Mouse (Mus musculus) hindbrain, embryonic 10.5 days (tissue): ENCODE data around the gene Lime1. TPM values are rescaled to one million over a fixed set of nuclear protein-coding genes. Genes with fewer than 3 reads are reported as not detected.

ENCODE experiments used
- DNase-seq: peaks from one replicate; pipeline ENCODE4 v3.0.0-alpha.2; 2017; ENCODE audit warnings: low spot score
- H3K27ac ChIP-seq: fragments of 300-500 bp; sonication (generic); 2 replicates; pipeline ENCODE4 v1.5.1; 2016; ENCODE audit warnings: mild to moderate bottlenecking, moderate library complexity
- H3K27me3 ChIP-seq: fragments of 300-500 bp; sonication (generic); 2 replicates; pipeline ENCODE4 v1.6.1; 2016; ENCODE audit warnings: mild to moderate bottlenecking; ENCODE audit not compliant: poor library complexity, insufficient read depth, severe bottlenecking
- H3K36me3 ChIP-seq: fragments of 300-500 bp; sonication (generic); 2 replicates; pipeline ENCODE4 v1.6.1; 2016; ENCODE audit warnings: mild to moderate bottlenecking, moderate library complexity
- H3K4me1 ChIP-seq: fragments of 300-500 bp; sonication (generic); replicated peaks from 2 replicates; pipeline ENCODE4 v1.6.1; 2016; ENCODE audit warnings: mild to moderate bottlenecking
- H3K4me3 ChIP-seq: fragments of 300-500 bp; sonication (generic); 2 replicates; pipeline ENCODE4 v1.5.1; 2016; ENCODE audit warnings: mild to moderate bottlenecking, moderate library complexity
- H3K9me3 ChIP-seq: fragments of 300-500 bp; sonication (generic); 2 replicates; pipeline ENCODE4 v1.6.1; 2016; ENCODE audit warnings: mild to moderate bottlenecking, moderate library complexity
- WGBS: fragments of 180-500 bp; shearing (Covaris S2); methylation state at CpG from one replicate; pipeline ENCODE4 v1.1.7; 2016; 5-methylcytosine and 5-hydroxymethylcytosine counted together
- polyA plus RNA-seq: library from polyadenylated mRNA; unstranded; fragments of >200 nt; fragmentation: Nextera tagmentation; extraction: Ambion mirVana; gene quantifications from 2 replicates; pipeline ENCODE4 v1.2.1, GENCODE M21; 2016

Lime1 gene
- polyA plus RNA-seq, 1 experiment from 2014 or later: 29.7 TPM

DNA sequence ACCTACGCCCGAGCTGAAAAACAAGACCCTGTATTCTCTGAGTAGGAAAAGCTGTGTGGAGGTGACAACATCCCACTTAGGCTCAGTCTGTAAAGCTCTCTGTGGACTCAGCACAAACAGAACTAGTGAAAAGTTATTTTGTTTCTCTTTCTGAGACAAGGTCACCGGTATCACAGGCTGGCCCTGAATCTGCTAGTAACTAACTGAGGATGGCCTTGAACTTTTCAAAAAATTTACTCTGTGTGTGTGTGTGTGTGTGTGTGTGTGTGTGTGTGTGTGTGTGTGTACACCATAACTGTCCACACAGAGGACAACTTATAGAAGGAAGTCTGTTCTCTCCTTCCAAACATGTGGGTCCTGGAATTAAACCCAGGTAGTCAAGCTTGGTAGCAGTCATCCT lies 14.2 kb downstream of the Lime1 start:
- no peaks in the 10 kb centered on the region for H3K27me3 ChIP-seq
- H3K9me3 ChIP-seq: no peaks in the 10 kb centered on the region
- peaks cover 54% of the 10 kb centered on the region for H3K36me3 ChIP-seq
- 96% methylated on average over 3 of the region's 3 CpGs for WGBS
- H3K27ac ChIP-seq: no peak overlapping the region
- no peak for DNase-seq
- H3K4me1 ChIP-seq: 0 out of 2 replicates have a peak, but pooled peaks cover 4% of the 10 kb centered on the region
- no peak overlapping the region for H3K4me3 ChIP-seq

DNA sequence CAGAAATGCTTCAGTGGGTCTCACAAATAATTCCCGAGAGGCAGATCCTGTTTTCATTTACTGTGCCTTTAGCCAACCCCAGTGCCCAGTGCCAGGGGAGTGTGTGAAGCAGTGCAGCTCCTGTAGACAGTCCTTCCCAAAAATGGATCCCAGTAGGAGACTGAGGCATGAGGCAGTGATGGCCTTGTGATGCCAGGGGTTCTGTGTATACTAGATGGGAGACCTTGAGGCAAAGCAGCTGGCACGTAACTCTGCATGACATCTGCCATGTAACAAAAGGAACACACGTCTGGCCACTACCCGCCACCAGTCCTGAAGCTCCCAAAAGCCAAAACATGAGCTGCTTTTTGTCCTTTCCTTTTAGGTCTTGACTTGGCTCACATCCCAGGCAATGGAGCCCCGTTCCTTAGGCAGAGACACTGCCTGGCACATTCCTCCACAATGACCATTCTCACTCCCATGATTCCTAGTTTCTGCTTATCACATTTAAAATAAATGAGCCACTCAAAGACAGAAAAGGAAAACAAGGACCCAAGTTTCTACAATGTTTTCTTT lies 17.4 kb downstream of the Lime1 start:
- Histone ChIP-seq H3K4me1 (peaks cover 9% of the 10 kb centered on the region), H3K9me3 (no peaks in the 10 kb centered on the region), H3K27me3 (no peaks in the 10 kb centered on the region), H3K36me3 (peaks cover 25% of the 10 kb centered on the region), H3K4me3 (no peak overlapping the region), H3K27ac (no peak overlapping the region)
- DNase-seq: no peak
- 86% methylated on average over 5 of the region's 5 CpGs for WGBS

DNA sequence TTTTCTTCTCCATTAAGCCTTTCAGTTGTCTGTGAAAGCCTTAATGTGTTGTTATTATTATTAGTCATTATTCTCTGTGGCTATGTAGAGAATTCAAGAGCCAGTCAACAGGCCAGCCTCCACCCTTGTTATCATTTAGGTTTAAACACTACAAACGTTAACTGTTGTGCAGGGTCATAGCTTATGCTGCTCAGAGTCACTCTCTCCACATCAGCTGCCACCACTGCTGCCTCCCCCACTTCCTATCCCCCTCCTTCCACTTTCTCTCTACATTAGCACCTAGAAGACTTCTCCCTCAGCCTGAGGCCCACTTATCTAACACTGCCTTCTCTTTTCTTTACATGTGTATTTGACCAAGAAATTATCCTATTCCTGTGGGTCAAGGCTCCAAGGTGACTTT lies 21.6 kb downstream of the Lime1 start:
- Histone ChIP-seq H3K27me3 (no peaks in the 10 kb centered on the region), H3K4me3 (no peak overlapping the region), H3K9me3 (no peaks in the 10 kb centered on the region), H3K27ac (no peak overlapping the region), H3K4me1 (peaks cover 9% of the 10 kb centered on the region), H3K36me3 (peaks cover 20% of the 10 kb centered on the region; the same call in 1 of the 2 replicates)
- no peak for DNase-seq
- WGBS: 27% methylated on average over 1 of the region's 1 CpGs

DNA sequence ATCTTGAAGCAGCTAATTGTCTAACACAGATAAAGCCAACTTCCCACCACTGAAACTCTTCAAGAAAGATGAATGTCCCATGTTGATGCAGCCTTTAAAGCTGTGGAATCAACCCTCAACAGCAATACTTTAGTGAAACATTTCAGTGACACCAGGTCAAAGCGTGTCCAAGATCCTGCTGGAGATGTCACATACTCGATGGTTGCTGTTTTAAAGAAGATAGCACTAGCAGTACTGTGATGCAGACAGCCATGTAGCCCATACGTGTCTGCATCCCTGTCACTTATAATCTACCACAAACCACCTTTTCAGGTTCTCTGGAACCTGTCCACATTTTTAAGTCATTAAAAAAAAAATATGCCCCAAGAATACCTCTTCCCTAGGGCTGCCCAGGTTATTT lies 23.8 kb downstream of the Lime1 start:
- no peak for DNase-seq
- H3K27me3 ChIP-seq: no peaks in the 10 kb centered on the region
- peaks cover 9% of the 10 kb centered on the region for H3K4me1 ChIP-seq
- H3K9me3 ChIP-seq: no peaks in the 10 kb centered on the region
- 91% methylated on average over 3 of the region's 3 CpGs for WGBS
- H3K36me3 ChIP-seq: peaks cover 20% of the 10 kb centered on the region; the same call in 1 of the 2 replicates
- no peak overlapping the region for H3K4me3 ChIP-seq
- H3K27ac ChIP-seq: no peak overlapping the region

DNA sequence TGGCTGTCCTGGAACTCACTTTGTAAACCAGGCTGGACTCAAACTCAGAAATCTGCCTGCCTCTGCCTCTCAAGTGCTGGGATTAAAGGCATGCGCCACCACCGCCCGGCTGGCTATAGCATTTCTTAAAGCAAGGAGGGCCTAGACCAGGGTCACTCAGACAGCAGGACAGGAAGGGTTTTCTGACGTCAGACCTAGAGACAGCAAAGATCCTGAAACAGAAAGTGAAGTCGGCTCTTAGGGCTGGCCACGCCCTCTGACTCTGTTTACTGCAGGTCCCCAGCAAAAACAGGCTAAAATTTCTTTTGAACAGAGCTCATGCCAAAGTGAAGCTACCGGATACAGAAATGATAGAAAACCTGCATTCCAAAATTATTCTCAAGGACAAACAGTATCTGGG lies 29.8 kb downstream of the Lime1 start:
- WGBS: 86% methylated on average over 7 of the region's 7 CpGs
- peaks cover 20% of the 10 kb centered on the region for H3K36me3 ChIP-seq
- no peak overlapping the region for H3K27ac ChIP-seq
- H3K9me3 ChIP-seq: no peaks in the 10 kb centered on the region
- no peaks in the 10 kb centered on the region for H3K27me3 ChIP-seq
- no peak overlapping the region for H3K4me3 ChIP-seq
- no peak for DNase-seq
- peaks cover 4% of the 10 kb centered on the region; the same call in 1 of the 2 replicates for H3K4me1 ChIP-seq

DNA sequence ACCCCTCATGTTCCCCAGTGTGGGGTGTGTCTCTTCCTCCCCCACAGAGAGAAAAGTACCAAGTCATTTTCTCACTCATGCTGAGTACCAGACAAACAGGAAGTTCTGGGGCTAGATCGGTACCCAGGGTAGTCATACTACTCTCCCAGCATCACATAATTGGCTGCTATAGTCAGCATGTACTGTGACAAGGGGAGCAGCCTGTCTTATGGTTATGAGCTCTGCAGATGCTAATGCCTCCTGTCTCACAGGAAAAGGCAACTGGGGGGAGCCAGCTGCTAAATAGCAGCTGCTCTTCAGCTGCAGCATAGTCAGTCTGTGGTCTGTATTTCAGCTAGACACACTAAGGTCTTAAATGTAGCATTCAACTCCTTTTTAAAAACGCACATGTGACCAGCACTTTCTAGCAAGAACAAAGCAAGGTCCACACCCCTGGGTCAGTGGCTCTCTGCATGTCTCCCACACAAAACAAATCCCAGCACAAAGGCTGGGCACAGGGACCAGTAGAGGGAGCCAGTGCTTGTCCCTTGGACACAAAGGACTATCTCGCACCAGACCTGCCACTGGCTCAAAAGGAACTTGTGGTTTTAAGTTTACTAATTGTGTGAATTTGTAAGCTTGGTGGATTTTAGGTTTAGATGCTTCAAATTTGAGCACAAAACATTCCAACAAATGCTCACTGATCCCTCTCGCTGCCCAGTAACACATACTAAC lies 31.0 kb downstream of the Lime1 start:
- WGBS: 44% methylated on average over 4 of the region's 4 CpGs
- H3K36me3 ChIP-seq: peaks cover 10% of the 10 kb centered on the region
- peak; percentile 75 for DNase-seq
- H3K4me3 ChIP-seq: no peak overlapping the region
- H3K4me1 ChIP-seq: peaks cover 4% of the 10 kb centered on the region; the same call in 1 of the 2 replicates
- no peaks in the 10 kb centered on the region for H3K27me3 ChIP-seq
- H3K9me3 ChIP-seq: no peaks in the 10 kb centered on the region
- H3K27ac ChIP-seq: peak overlapping the region; percentile 75

DNA sequence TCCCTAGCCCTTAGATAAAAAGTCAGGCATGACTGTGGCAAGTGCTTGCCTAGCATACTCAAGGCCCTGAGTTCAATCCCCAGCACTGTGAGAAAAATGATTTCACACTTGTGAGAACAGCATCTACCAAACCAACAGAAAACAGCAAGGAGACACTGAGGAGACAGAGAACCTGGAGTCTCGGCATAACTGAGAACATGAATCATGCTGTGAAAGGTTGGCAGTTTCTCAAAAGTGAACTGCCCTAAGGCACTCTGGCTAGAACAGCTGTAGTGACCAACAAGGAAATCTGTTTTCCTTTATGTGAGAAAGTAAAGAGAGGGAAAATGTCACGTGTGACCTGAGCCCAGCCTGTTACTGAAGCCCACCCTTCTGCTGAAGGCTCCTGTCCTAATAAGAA lies 33.3 kb downstream of the Lime1 start:
- WGBS: 61% methylated on average over 2 of the region's 2 CpGs
- peaks cover 6% of the 10 kb centered on the region for H3K36me3 ChIP-seq
- H3K4me3 ChIP-seq: no peak overlapping the region
- H3K4me1 ChIP-seq: peaks cover 4% of the 10 kb centered on the region; the same call in 1 of the 2 replicates
- no peaks in the 10 kb centered on the region for H3K27me3 ChIP-seq
- no peak for DNase-seq
- no peak overlapping the region for H3K27ac ChIP-seq
- no peaks in the 10 kb centered on the region for H3K9me3 ChIP-seq

DNA sequence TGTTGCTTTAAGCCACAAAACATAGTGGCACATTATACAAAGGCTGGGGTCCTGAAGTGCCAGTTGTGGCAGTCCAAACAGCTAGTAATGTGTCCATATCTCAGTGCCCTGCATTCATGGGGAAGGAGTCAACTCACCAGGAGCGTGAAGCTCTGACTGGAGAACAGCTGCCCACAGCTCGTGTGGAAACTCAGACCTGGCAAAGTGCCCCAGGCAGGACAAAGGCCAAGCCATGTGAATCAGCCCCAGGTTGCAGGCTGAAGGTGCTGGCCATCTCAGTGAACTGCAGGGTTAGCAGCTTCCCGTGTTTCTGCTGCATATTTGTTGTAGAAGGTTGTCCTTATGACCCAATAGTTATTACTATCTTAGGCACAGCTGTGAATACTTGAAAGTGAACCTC lies 36.1 kb downstream of the Lime1 start:
- Histone ChIP-seq H3K9me3 (no peaks in the 10 kb centered on the region), H3K27ac (no peak overlapping the region), H3K27me3 (no peaks in the 10 kb centered on the region), H3K36me3 (peaks cover 6% of the 10 kb centered on the region), H3K4me3 (no peak overlapping the region), H3K4me1 (peaks cover 9% of the 10 kb centered on the region; the same call in 1 of the 2 replicates)
- DNase-seq: no peak
- WGBS: 72% methylated on average over 3 of the region's 3 CpGs

DNA sequence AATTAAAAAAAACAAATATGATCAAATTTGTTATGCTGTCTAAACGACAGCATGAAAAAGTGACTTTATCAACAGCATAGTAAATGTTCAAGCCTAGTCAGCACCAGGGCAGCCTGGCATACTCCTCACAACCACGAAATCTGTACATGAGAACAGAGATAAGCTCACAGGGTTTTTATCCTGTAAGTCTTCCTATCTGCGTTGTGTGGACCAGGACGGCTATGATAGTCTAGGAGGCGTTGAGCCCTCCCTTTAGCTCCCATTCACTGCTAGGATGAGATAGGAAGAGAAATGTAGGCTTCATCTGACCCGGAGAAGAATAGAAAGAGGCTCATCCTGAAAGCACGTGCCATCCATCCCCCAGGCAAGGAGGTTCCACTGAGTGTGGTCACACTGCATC lies 39.5 kb downstream of the Lime1 start:
- 82% methylated on average over 7 of the region's 7 CpGs for WGBS
- Histone ChIP-seq H3K4me3 (no peak overlapping the region), H3K36me3 (peaks cover 31% of the 10 kb centered on the region), H3K9me3 (no peaks in the 10 kb centered on the region), H3K27me3 (no peaks in the 10 kb centered on the region), H3K4me1 (0 out of 2 replicates have a peak, but pooled peaks cover 4% of the 10 kb centered on the region), H3K27ac (no peak overlapping the region)
- DNase-seq: no peak

DNA sequence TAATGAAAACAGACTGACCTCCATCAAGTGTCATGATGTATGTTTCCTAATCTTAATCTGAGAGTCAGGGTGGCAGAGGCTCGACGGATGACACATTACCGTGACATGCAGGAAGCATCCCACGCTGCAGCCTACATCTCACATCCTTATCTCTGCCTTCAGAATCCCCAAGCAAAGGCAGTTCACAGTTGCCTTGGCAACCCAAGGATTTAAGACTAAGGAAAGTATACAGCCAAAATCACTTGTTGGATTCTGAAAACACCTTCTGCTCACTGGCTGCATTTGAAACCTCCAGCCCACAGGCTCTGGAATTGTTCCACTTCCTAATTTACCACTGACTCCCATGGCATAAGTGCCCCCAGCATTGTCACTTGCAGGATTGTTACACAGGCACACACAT lies 40.5 kb downstream of the Lime1 start:
- H3K36me3 ChIP-seq: peaks cover 32% of the 10 kb centered on the region
- H3K4me3 ChIP-seq: no peak overlapping the region
- H3K9me3 ChIP-seq: no peaks in the 10 kb centered on the region
- H3K4me1 ChIP-seq: 0 out of 2 replicates have a peak, but pooled peaks cover 4% of the 10 kb centered on the region
- no peak for DNase-seq
- WGBS: 91% methylated on average over 4 of the region's 4 CpGs
- H3K27ac ChIP-seq: no peak overlapping the region
- no peaks in the 10 kb centered on the region for H3K27me3 ChIP-seq

DNA sequence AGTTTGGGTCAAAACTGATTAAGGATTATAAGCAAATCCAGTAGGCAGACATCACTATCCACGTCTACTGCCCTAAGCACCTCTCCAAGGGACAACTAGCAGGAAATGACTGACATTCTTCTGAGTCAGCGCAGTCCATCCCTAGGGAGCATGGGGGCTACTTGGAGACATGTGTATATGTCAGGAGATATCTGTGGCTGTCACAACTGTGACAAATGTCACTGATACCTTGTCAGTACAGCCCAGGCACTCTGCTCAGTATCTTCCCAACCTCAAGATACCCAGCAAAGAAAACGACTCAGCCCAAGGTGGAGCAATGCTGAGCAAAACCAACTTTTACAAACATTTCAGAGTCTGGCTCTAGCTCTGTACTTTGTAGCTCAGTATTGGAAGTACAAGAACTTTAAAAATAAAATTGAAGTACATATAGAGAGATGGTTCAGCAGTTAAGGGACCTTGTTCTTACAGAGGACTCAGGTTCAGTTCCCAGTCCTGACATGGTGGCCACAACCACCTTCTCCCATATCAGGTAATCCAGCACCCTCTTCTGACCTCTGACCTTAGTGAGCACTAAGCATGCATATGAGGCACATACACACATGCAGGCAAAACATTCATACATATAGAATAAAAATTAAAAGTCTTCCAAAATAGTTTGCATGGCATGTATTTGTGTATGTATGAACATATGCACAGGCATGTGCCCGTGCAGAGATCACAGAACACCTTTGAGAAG lies 41.2 kb downstream of the Lime1 start:
- H3K27ac ChIP-seq: no peak overlapping the region
- no peaks in the 10 kb centered on the region for H3K9me3 ChIP-seq
- no peak for DNase-seq
- no peaks in the 10 kb centered on the region for H3K27me3 ChIP-seq
- H3K4me3 ChIP-seq: no peak overlapping the region
- WGBS: 77% methylated on average over 4 of the region's 4 CpGs
- 0 out of 2 replicates have a peak, but pooled peaks cover 4% of the 10 kb centered on the region for H3K4me1 ChIP-seq
- peaks cover 32% of the 10 kb centered on the region for H3K36me3 ChIP-seq

DNA sequence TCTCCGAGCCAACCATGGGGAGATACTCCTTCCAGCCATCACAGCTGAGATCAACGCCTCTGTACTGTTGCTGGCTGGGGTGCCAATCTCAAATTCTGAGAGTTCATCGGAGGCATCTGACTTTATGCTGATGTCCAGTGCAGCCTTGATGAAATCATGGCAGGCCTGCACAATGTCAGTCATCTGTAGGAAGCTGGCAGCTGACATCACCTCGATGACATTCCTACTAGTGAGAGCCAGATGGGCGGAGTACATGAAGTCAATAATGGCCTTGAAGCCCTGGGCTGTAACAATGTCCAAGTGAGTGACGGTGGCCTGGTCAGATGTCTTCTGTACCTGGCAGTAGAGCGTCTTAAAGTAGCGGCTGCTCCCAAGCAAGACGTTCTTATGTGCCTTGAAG lies 44.0 kb downstream of the Lime1 start:
- WGBS: 93% methylated on average over 9 of the region's 9 CpGs
- Histone ChIP-seq H3K27ac (no peak overlapping the region), H3K36me3 (peaks cover 32% of the 10 kb centered on the region), H3K4me3 (no peak overlapping the region), H3K9me3 (no peaks in the 10 kb centered on the region), H3K4me1 (0 out of 2 replicates have a peak, but pooled peaks cover 3% of the 10 kb centered on the region), H3K27me3 (no peaks in the 10 kb centered on the region)
- no peak for DNase-seq
